Comparison of ENCODE assay signal across 16 mouse cellular contexts in genomic region chr12:30400114-30400513, GRCm38 (mm10). TPM values are rescaled to one million over a fixed set of nuclear protein-coding genes. Genes with fewer than 3 reads are reported as not detected.
"Had no signal": no experiment of that assay in that cellular context is flagged by ENCODE, and none has a peak within 500 bp of the region (broad histone marks: within the 10 kb centered on the region; RNA-seq: fewer than 3 reads in every experiment).

No protein-coding gene starts in this region.

- H3K9ac ChIP-seq: limb, embryonic 15.5 days; liver, embryonic 12.5 days; lung, embryonic 14.5 days; midbrain, embryonic 12.5 days; neural tube, embryonic 12.5 days; stomach, embryonic 15.5 days had no signal

- H3K4me2 ChIP-seq: limb, embryonic 15.5 days; liver, embryonic 12.5 days; lung, embryonic 14.5 days; midbrain, embryonic 12.5 days; neural tube, embryonic 12.5 days; stomach, embryonic 15.5 days had no signal

- H3K27ac ChIP-seq: layer of hippocampus, adult 2 months; limb, embryonic 15.5 days; liver, embryonic 12.5 days; midbrain, embryonic 12.5 days; neural tube, embryonic 12.5 days; stomach, embryonic 15.5 days had no signal

- DNase-seq: kidney, postnatal 10 days; kidney, postnatal 4 days; lung, embryonic 14.5 days; lung, postnatal 10 days; lung, postnatal 4 days; right cerebral cortex, postnatal 14 days; thymus, adult 2 months; thymus, postnatal 25 days had no signal

- ATAC-seq: liver, embryonic 12.5 days had no signal

- H3K36me3 ChIP-seq: limb, embryonic 15.5 days; liver, embryonic 12.5 days; midbrain, embryonic 12.5 days; neural tube, embryonic 12.5 days; stomach, embryonic 15.5 days had no signal

- H3K27me3 ChIP-seq: limb, embryonic 15.5 days; liver, embryonic 12.5 days; midbrain, embryonic 12.5 days; neural tube, embryonic 12.5 days; stomach, embryonic 15.5 days had no signal

- H3K4me3 ChIP-seq: layer of hippocampus, adult 2 months; limb, embryonic 15.5 days; liver, embryonic 12.5 days; midbrain, embryonic 12.5 days; myocyte; neural tube, embryonic 12.5 days; stomach, embryonic 15.5 days had no signal

- H3K4me1 ChIP-seq: limb, embryonic 15.5 days; liver, embryonic 12.5 days; midbrain, embryonic 12.5 days; neural tube, embryonic 12.5 days; stomach, embryonic 15.5 days had no signal

- H3K9me3 ChIP-seq: limb, embryonic 15.5 days; liver, embryonic 12.5 days; midbrain, embryonic 12.5 days; neural tube, embryonic 12.5 days; stomach, embryonic 15.5 days had no signal

RNA-seq across cellular contexts. Expression of gene Sntg2, which starts 26.9 kb away (rescaled TPM):
- total RNA-seq: megakaryocyte, adult 5-6 weeks had no signal
- polyA plus RNA-seq: myocyte had no signal
